Mouse (Mus musculus) liver, embryonic 16.5 days (tissue): ENCODE measurements at regions not wholly inside any gene's neighbourhood (a gene's known extent, or its start where the extent isn't known, plus 50 kb on each side); places are given as distances from the start of the nearest gene placed in this dataset.

Experiments
- ATAC-seq: fragments of 200-750 bp; cut with Nextera tagmentation; 2 replicates; pipeline ENCODE4 v1.8.0; 2017; ENCODE audit warnings: low read depth, mild to moderate bottlenecking, moderate number of reproducible peaks, moderate library complexity
- H3K27ac ChIP-seq: fragments of 300-500 bp; sonication (generic); 2 replicates; pipeline ENCODE4 v1.5.1; 2014; ENCODE audit warnings: mild to moderate bottlenecking, low read length
- H3K27me3 ChIP-seq: fragments of 300-500 bp; sonication (generic); 2 replicates; pipeline ENCODE4 v1.6.1; 2014; ENCODE audit warnings: low read depth, low read length, mixed read lengths; ENCODE audit not compliant: control insufficient read depth, insufficient read depth
- H3K36me3 ChIP-seq: fragments of 300-500 bp; sonication (generic); 2 replicates; pipeline ENCODE4 v1.6.1; 2014; ENCODE audit warnings: mild to moderate bottlenecking; ENCODE audit not compliant: control insufficient read depth, insufficient read depth
- H3K4me1 ChIP-seq: fragments of 300-500 bp; sonication (generic); 2 replicates; pipeline ENCODE4 v1.6.1; 2014; ENCODE audit warnings: low read depth, low read length, mixed read lengths; ENCODE audit not compliant: control insufficient read depth
- H3K4me2 ChIP-seq: fragments of 300-500 bp; sonication (generic); 2 replicates; pipeline ENCODE4 v1.6.1; 2014; ENCODE audit warnings: low read depth, low read length, mixed read lengths
- H3K4me3 ChIP-seq: fragments of 300-500 bp; sonication (generic); 2 replicates; pipeline ENCODE4 v1.5.1; 2014; ENCODE audit warnings: low read depth, mild to moderate bottlenecking, low read length
- H3K9ac ChIP-seq: fragments of 300-500 bp; sonication (generic); 2 replicates; pipeline ENCODE4 v1.6.1; 2014; ENCODE audit warnings: low read depth, low read length
- H3K9me3 ChIP-seq: fragments of 300-500 bp; sonication (generic); replicated peaks from 2 replicates; pipeline ENCODE4 v1.6.1; 2016; ENCODE audit warnings: low read length; ENCODE audit not compliant: control insufficient read depth
- WGBS: fragments of 180-500 bp; shearing (Covaris S2); extraction: QIAGEN DNeasy Blood & Tissue Kit; methylation state at CpG from one replicate; pipeline ENCODE4 v1.1.7; 2014; ENCODE audit not compliant: insufficient replicate concordance; 5-methylcytosine and 5-hydroxymethylcytosine counted together

DNA sequence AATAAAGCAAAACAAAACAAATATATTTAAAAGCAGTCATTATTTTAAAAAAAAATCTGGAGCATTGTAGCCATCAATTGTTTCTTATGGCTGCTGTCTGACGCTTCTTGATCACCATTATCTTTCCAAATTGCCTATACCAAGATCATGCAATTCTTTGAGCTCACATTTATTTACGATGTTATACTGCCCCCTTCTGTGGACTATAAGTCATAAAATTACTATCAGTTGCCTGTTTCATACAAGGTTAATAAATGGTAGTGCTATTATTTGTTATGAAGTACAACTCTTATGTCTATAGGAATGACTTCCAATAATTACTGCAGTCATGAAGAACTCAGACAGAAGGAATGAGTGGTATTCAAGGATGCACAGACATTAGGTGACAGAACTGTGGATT, 57.3 kb upstream of the Eda2r start:
- 38% methylated on average over 2 of the region's 2 CpGs for WGBS
- ATAC-seq = no peak
- H3K27me3 ChIP-seq = no peaks in the 10 kb centered on the region
- H3K4me2 ChIP-seq = no peak overlapping the region
- H3K4me1 ChIP-seq = no peaks in the 10 kb centered on the region
- H3K4me3 ChIP-seq = no peak overlapping the region
- H3K9me3 ChIP-seq = no peaks in the 10 kb centered on the region
- H3K27ac ChIP-seq = no peak overlapping the region
- no peaks in the 10 kb centered on the region for H3K36me3 ChIP-seq
- no peak overlapping the region for H3K9ac ChIP-seq

DNA sequence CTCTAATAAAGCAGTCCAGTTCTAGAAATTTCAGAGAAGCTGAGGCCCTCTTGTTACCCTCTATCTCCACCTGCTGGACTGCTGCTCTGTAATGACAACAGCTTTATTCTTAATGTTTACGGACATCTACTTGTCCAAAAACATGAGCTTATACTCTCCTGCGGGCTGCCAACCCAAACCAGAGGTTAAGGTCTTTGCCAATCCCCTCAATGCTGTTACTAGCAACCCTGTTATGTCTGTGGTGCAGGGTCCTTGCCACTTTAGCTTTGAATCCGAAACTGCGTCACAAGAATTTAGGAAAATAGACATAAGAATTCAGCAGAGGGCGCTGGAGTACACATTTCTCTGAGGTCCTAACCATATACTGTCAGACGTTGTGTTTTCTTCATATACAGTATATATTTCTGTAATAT, 54.4 kb upstream of the Eda2r start:
- Histone ChIP-seq H3K27me3 (no peaks in the 10 kb centered on the region), H3K27ac (no peak overlapping the region), H3K9me3 (no peaks in the 10 kb centered on the region), H3K4me2 (peak overlapping the region; percentile 32; the same call in 1 of the 2 replicates), H3K36me3 (no peaks in the 10 kb centered on the region), H3K9ac (no peak overlapping the region), H3K4me1 (no peaks in the 10 kb centered on the region), H3K4me3 (peak overlapping the region; percentile 50)
- 16% methylated on average over 6 of the region's 6 CpGs for WGBS
- no peak for ATAC-seq
